Mouse (Mus musculus): ENCODE measurements around the gene Eif1. TPM values are rescaled to one million over a fixed set of nuclear protein-coding genes. Genes with fewer than 3 reads are reported as not detected.
A peak's percentile ranks its signal among the peaks of the same experiment; 100 is the strongest.
"Not testable (repeated sequence)": the region's sequence is repeated elsewhere in the genome, so short reads cannot be mapped to it uniquely, and the experiment has no call there.

The Eif1 gene
- total and polyA plus RNA-seq, 2 experiments from 2014 or later, result 115 to 1,370 TPM

GRCm38 (mm10) chr11:100295308-100295707, 24.4 kb upstream of the Eif1 start:
- Histone ChIP-seq H3K9me3 (ENCODE audit: low read length) (no peaks in the 10 kb centered on the region), H3K4me2 (ENCODE audit: low read depth) (no peak overlapping the region), H3K4me1 (ENCODE audit: insufficient read depth) (no peaks in the 10 kb centered on the region), H3K27ac (ENCODE audit: low read depth, low read length) (no peak overlapping the region), H3K27me3 (ENCODE audit: insufficient read depth, low read length) (no peaks in the 10 kb centered on the region), H3K9ac (no peak overlapping the region), H3K36me3 (ENCODE audit: insufficient read depth) (no peaks in the 10 kb centered on the region), H3K4me3 (ENCODE audit: low read depth, low read length) (no peak overlapping the region)
- TF ChIP-seq CTCF (IDR thresholded peaks at IDR 0.05; ENCODE audit: low read depth), result peak; percentile 100
- ATAC-seq, result peak; percentile 70
- DNase-seq, result peak; percentile 89
- 6% methylated on average over 10 of the region's 10 CpGs for WGBS

- 0 out of 2 replicates have a peak, but pooled peaks have one; percentile 12 for ATAC-seq
- TF ChIP-seq CTCF (IDR thresholded peaks at IDR 0.05; ENCODE audit: low read depth), result peak; percentile 68
Measured at GRCm38 (mm10) chr11:100297801-100298200, 21.9 kb upstream of the Eif1 start.

GRCm38 (mm10) chr11:100298274-100299036, 21.2 kb upstream of the Eif1 start:
- 0 out of 2 replicates have a peak overlapping the region, but pooled peaks have one; percentile 15 for H3K9ac ChIP-seq
- TF ChIP-seq CTCF (IDR thresholded peaks at IDR 0.05; ENCODE audit: low read depth), result peak; percentile 94
- H3K27me3 ChIP-seq (ENCODE audit: insufficient read depth, low read length), result no peaks in the 10 kb centered on the region
- DNase-seq, result peak; percentile 84
- no peaks in the 10 kb centered on the region for H3K36me3 ChIP-seq (ENCODE audit: insufficient read depth)
- peak; percentile 74 for ATAC-seq
- no peak overlapping the region for H3K4me3 ChIP-seq (ENCODE audit: low read depth, low read length)
- no peaks in the 10 kb centered on the region for H3K4me1 ChIP-seq (ENCODE audit: insufficient read depth)
- H3K27ac ChIP-seq (ENCODE audit: low read depth, low read length), result no peak overlapping the region
- peak overlapping the region; percentile 37 for H3K4me2 ChIP-seq (ENCODE audit: low read depth)
- WGBS, result 23% methylated on average over 18 of the region's 18 CpGs
- no peaks in the 10 kb centered on the region for H3K9me3 ChIP-seq (ENCODE audit: low read length)

More at GRCm38 (mm10) chr11:100297801-100298200, 21.9 kb upstream of the Eif1 start:
- H3K4me3 ChIP-seq (ENCODE audit: low read depth, low read length), result no peak overlapping the region
- H3K36me3 ChIP-seq (ENCODE audit: insufficient read depth), result no peaks in the 10 kb centered on the region
- no peak overlapping the region for H3K27ac ChIP-seq (ENCODE audit: low read depth, low read length)
- H3K9me3 ChIP-seq (ENCODE audit: low read length), result no peaks in the 10 kb centered on the region
- 41% methylated on average over 5 of the region's 5 CpGs for WGBS
- no peaks in the 10 kb centered on the region for H3K4me1 ChIP-seq (ENCODE audit: insufficient read depth)
- no peaks in the 10 kb centered on the region for H3K27me3 ChIP-seq (ENCODE audit: insufficient read depth, low read length)
- peak overlapping the region; percentile 37; the same call in 1 of the 2 replicates for H3K4me2 ChIP-seq (ENCODE audit: low read depth)
- H3K9ac ChIP-seq, result 0 out of 2 replicates have a peak overlapping the region, but pooled peaks have one; percentile 15
- DNase-seq, result no peak

GRCm38 (mm10) chr11:100300293-100300692, 19.4 kb upstream of the Eif1 start:
- Histone ChIP-seq H3K27ac (ENCODE audit: low read depth, low read length) (no peak overlapping the region), H3K9me3 (ENCODE audit: low read length) (no peaks in the 10 kb centered on the region), H3K27me3 (ENCODE audit: insufficient read depth, low read length) (no peaks in the 10 kb centered on the region), H3K9ac (no peak overlapping the region), H3K36me3 (ENCODE audit: insufficient read depth) (no peaks in the 10 kb centered on the region), H3K4me1 (ENCODE audit: insufficient read depth) (no peaks in the 10 kb centered on the region), H3K4me2 (ENCODE audit: low read depth) (no peak overlapping the region), H3K4me3 (ENCODE audit: low read depth, low read length) (no peak overlapping the region)
- TF ChIP-seq CTCF (IDR thresholded peaks at IDR 0.05; ENCODE audit: low read depth), result peak; percentile 93
- DNase-seq, result peak; percentile 77
- ATAC-seq, result no peak
- WGBS, result 16% methylated on average over 5 of the region's 5 CpGs

GRCm38 (mm10) chr11:100301292-100301691, 18.4 kb upstream of the Eif1 start:
- no peaks in the 10 kb centered on the region for H3K27me3 ChIP-seq (ENCODE audit: insufficient read depth, low read length)
- no peak overlapping the region for H3K4me2 ChIP-seq (ENCODE audit: low read depth)
- no peak for TF ChIP-seq CTCF (IDR thresholded peaks at IDR 0.05; ENCODE audit: low read depth)
- H3K4me1 ChIP-seq (ENCODE audit: insufficient read depth), result no peaks in the 10 kb centered on the region
- H3K4me3 ChIP-seq (ENCODE audit: low read depth, low read length), result no peak overlapping the region
- no peak overlapping the region for H3K9ac ChIP-seq
- no peak for ATAC-seq
- no peaks in the 10 kb centered on the region for H3K9me3 ChIP-seq (ENCODE audit: low read length)
- no peak overlapping the region for H3K27ac ChIP-seq (ENCODE audit: low read depth, low read length)
- H3K36me3 ChIP-seq (ENCODE audit: insufficient read depth), result no peaks in the 10 kb centered on the region
- WGBS, result 94% methylated on average over 5 of the region's 5 CpGs
- DNase-seq, result no peak

GRCm38 (mm10) chr11:100307900-100308299, 11.8 kb upstream of the Eif1 start:
- 93% methylated on average over 5 of the region's 5 CpGs for WGBS

GRCm38 (mm10) chr11:100308672-100309071, 11.0 kb upstream of the Eif1 start:
- H3K4me2 ChIP-seq (ENCODE audit: low read depth); H3K4me3 ChIP-seq (ENCODE audit: low read depth, low read length); H3K9me3 ChIP-seq (ENCODE audit: low read length); H3K27ac ChIP-seq (ENCODE audit: low read depth, low read length); H3K27me3 ChIP-seq (ENCODE audit: insufficient read depth, low read length); H3K36me3 ChIP-seq (ENCODE audit: insufficient read depth); DNase-seq; H3K9ac ChIP-seq; ATAC-seq; H3K4me1 ChIP-seq (ENCODE audit: insufficient read depth): not testable (repeated sequence)
- 94% methylated on average over 6 of the region's 6 CpGs for WGBS

More at GRCm38 (mm10) chr11:100307900-100308299, 11.8 kb upstream of the Eif1 start:
- Histone ChIP-seq H3K4me2 (ENCODE audit: low read depth) (no peak overlapping the region), H3K27me3 (ENCODE audit: insufficient read depth, low read length) (no peaks in the 10 kb centered on the region), H3K27ac (ENCODE audit: low read depth, low read length) (no peak overlapping the region), H3K4me3 (ENCODE audit: low read depth, low read length) (no peak overlapping the region), H3K36me3 (ENCODE audit: insufficient read depth) (no peaks in the 10 kb centered on the region), H3K9me3 (ENCODE audit: low read length) (no peaks in the 10 kb centered on the region), H3K4me1 (ENCODE audit: insufficient read depth) (no peaks in the 10 kb centered on the region), H3K9ac (no peak overlapping the region)
- no peak for ATAC-seq
- no peak for TF ChIP-seq CTCF (IDR thresholded peaks at IDR 0.05; ENCODE audit: low read depth)
- no peak for DNase-seq

Measured in forebrain, postnatal 0 days (tissue).